Mouse (Mus musculus): ENCODE data around the gene Ldah. TPM values are rescaled to one million over a fixed set of nuclear protein-coding genes. Genes with fewer than 3 reads are reported as not detected.

The Ldah gene
- total RNA-seq, 4 experiments from 2014 or later: 8.4 to 10.2 (median 8.6) TPM

DNA sequence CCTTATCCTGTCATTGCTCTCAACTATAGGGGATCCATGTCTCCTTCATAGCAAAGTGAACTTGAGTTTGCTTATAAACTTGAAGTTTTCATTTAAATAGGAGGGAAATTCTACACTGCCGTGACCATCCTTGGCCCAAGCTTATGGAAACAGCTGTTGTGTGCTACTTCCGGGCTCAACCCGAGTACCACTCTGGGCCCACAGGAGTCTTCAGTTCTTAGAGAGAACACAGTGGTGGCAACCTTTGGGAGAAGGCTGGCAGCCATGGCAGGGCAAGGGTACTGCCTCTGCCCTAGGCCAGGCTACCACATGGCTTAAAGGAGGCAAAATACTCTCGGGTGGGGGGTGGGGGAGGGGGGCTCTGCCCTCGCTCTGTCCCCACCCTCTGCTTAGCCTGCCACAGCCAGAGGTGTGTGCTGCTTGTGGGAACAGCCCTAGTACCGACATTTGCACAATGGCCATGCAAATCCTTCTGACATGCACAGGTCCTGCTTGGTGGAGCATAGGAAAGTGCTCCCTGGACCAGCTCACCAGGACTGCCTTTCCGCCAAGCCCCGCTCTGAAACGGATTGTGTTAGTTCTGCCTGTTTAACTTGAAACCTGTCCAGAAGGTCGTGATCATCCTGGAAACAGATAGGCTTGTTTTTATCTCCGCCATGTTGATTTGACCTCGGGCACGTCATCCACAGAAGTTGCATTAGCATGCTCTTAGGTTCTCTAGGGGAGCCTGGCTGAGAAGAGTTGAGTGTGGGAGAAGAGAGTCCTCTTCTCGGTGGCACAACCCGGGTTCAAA, 73.5 kb downstream of the Ldah start:
- DNase-seq (ENCODE audit: low spot score in 2 of 2): no peak

DNA sequence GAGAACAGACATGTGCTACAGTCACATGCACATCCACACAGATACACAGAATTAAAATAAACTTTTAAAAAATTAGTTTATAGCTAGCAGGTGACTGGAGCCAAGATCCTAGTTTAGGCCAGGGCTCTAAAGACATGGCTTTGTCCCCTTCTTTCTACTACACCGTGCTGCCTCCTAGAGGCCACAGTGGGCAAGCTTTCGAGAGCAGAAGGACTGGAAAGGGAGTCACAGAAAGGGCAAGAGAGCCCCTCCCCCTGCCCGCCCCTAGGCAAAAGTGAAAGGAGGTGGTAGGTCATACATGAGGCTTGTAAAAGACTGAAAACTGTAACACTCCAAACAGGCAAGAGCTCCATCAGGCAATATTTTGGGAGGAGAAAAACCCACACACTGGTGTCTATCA, 80.1 kb downstream of the Ldah start:
- no peak for DNase-seq (ENCODE audit: low spot score in 2 of 2)

DNA sequence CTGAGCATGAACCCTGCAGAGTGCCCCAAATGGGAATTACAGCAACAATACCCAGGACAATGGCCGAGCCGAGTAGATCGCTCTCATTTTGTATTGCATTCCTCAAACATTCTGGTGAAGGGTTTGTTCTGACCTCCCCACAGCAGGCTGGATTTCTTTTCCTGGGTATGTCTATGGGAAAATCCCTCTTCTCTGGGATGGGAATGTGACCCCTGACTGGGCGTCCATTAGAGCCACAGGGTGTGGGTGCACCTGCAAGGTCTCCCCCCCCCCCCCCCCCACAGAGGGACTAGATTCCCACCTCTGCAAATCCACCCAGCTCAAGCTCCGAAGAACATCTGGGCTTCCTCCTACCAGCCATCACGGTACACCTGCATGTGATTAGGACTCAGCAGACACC, 81.2 kb downstream of the Ldah start:
- DNase-seq (ENCODE audit: low spot score in 2 of 2): no peak

DNA sequence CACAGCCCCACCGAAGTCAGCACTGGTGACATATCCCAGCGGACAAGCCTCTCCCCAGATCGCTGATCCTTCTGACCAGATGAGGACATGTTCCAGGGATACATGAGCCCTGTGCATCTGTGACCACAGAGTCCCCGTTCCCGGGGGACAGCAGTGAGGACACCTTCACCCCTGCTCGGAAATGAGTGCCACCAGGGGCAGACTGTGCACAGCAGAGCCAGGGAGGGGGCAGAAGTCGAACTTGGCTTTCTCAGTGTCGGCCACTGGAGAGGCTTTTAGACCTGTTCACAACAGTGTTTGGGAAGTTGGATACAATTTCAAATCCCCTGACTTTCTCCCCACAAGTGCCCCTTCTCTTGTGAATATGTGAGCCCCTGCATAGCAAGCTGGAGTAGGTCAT, 81.6 kb downstream of the Ldah start:
- no peak for DNase-seq (ENCODE audit: low spot score in 2 of 2)

DNA sequence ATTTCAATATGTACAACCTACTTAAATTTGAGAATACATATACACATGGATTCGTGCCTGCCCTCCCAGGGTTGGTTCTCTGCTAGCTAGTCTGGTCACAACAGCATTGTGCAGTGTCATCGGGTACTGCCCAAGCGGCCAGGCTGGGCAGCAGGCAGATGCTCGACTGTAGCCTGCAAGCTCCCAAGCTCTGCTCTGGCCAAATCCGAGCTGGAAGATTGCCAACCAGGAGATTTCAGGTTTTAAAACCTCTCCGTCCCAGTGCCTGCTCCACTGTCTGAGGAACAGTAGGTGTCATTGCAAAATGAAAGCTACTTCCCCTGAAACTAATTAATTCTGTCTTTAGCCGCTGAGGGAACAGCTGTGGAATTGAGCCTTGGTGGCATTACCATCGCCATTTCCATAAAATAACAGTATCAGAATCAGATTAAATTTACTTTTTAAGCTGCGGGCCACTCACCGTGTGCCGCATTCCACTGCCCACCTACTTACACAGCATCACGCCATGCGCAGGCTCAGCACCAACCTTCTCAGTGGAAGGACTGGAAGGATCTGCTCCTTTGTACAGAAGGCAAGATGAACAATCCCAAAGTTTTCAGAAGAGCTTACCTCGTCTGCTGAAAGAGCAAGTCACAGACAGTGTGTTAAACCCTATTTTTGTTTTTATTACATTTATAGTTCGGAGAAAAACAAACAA, 83.4 kb downstream of the Ldah start:
- no peak for DNase-seq (ENCODE audit: low spot score in 2 of 2)

DNA sequence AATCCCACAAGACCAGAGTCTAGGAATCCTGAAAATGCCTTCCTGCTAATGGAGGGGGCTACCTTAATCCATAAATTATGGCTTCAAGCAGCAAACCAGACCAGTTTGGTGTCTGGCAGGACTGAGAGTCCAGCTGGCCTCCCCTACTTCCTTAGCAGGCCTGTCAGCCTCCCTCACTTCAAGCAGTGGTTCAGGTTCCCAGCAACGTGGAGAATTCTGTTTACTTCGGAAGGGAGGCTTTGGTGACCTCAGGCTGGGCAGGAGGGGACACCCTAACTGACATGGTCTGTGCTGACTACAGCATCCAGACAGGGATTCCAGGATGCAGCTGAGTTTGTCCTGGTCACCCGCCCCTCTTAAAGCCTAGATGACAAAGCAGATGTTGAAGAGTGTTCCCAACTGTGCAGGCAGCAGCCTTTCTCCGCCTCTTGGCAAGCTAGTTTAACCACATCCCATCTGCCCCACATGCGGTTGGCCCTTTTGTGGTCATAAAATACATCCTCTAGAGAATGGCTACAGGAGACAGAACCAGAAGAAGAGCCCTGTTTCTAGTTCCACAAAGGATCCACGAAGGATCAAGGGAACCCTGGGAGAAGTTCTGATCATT, 87.5 kb downstream of the Ldah start:
- no peak for DNase-seq (ENCODE audit: low spot score in 2 of 2)

DNA sequence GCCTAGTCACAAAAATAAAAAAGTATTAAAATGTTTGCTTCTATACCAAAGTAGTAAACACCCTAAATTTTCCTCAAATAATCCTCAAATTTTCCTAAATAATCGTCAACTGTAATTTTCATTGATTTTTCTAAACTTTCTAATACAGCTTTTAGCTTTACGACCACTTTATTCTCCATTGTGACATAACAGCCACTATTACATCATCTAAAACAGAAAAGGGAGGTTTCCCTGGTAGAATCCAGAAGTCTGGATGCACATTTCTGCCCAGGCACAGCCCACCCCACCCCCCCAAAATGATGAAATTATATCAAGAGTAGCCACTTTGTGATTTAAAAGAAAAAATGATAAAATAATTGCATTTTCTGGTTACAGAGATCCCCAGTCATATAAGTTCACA, 88.2 kb downstream of the Ldah start:
- DNase-seq (ENCODE audit: low spot score in 2 of 2): no peak

DNA sequence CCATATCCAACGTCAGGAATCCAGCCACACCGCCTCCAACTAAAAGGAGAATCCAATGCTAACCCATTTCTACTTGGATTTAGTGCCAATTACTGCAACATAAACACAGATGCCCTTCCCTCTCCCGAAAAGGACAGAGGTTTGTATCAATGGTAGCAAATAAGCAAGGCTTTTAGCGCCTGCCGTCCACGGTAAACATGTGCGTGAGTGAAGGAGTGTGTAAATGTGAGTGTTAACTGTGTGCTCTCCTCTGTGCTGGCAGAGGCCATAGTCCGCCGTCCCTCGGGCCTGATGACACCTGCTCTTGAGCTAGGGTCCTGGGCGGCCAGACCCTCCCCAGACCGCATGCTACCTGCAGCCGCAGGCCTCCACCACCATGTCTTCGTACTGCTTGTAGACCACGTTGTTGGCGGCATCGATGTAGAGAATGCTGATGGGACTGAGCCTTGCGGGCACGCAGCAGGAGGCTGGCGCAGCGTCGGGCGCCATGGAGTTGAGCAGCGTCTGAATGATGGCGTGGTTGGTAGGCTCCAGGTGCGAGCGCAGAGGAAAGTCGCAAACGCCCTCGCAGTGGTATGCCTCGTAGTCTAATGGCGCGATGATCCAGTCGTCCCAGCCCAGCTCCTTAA, 89.8 kb downstream of the Ldah start:
- DNase-seq (ENCODE audit: low spot score in 2 of 2): no peak

DNA sequence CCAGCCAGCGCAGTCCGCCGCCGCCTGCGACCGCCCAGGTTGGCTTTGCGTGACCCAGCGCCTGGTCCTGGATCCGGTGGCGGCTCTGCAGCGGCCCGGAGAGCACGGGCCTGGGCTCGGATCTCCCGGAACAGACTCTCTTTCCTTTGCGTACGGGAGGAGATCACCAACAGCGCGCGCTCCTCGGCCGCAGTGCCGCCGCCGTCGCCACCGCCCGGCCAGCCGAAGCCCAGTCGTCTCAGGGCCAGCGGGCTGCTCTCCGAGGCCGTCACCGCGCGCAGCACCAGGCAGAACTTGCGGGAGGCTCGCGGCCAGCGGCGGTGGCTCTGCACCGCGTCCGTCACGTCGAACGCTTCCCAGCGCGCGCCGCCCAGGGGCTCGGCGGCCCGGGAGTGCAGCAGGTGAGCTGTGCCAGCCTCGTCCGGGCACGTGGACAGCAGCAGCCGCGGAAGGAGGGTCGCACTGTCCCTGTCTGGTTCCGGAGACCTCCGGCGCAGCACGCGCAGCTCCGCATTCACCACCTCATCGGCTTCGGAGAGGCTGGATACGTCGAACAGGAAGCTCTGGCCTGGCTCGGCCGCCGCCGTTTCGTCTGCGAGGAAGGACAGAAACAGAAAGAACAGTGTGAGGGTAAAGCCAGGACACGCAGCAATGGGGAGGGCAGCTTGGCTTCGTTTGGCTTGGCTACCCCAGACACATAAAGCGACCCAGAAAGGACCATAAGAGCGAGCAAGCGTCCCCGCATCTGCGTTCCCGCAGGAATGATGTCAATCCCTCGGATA, 90.6 kb downstream of the Ldah start:
- no peak for DNase-seq (ENCODE audit: low spot score in 2 of 2)

DNA sequence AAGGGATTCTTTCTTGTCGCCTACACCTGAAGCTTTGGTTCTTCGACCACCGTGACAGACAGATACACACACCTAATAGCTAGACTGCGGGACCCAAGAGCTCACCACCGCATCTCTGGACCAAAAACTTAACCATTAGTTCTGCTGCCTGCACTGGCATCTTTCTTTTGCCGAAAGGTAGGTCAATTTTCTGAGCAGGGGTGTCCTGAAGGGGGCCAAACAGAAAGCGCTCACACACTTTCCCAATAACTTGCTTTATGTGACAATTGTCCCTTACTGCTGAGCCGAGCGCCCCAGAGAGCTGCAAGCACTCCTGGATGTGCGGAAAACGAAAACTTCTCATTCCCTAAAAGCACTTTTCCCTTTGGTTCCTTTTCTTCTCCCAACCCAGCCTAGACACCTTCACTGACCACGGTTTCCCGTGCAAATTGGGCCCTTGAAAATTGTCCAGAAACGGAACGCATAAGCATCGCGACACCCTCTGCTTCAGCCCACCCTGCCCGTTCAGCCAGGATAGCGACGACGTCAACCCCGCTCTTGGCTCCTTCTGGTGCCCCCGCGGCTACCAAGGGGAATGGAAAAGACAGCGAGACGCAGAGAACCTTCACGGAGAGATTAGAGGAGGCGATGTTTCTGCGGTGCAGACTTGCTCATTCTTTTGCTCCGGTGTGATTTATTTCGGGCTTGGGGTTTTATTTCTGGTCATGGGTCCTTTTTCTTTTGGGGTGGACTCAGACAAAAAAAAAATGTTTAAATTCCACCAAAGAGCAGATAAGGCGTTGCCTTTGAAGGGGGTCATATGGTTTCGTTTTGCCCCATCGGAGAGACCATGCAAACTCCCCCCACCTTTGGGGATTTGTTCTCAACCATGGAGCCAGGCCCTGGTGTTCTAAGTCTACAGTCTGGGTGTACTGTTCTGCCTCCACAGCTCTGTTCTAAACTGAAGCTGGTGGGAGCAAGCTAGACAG, 91.5 kb downstream of the Ldah start:
- DNase-seq (ENCODE audit: low spot score in 2 of 2): no peak

DNA sequence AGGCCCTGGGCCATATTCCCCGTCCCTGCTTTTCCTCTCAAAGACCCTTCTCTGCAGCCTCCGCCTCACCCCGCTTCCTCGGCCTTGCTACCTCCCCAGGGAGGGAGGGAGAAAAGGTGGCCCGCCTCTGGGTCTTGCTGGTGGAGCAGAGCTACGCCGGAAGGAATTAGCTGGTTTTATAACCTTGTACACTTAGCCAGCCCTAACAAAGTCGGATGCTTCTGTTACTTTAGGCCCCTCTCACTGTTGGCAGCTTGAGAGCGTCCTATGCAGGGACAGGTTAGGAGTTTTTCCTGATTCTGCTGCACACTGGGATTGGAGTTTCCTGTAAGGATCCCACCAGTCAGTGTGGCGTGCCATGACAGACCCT, 92.2 kb downstream of the Ldah start:
- no peak for DNase-seq (ENCODE audit: low spot score in 2 of 2)

DNA sequence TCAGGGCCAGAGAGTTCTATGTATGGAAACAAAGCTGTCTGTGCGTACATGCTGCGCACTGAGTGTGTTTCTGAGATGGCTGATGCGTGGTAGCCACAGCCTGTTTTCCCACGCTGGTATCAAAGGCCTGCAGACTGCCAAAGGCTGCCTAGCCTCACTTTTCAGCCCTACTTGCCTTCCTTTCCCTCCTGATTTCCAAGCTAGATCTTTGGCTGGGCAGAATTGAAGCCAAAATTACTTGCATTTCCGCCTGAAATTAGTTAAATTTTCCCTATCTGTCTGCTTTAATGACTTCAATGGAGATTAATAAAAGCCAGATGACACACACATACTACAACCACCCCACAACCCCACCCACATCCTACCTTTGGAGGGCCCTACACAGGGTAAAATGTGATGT, 92.6 kb downstream of the Ldah start:
- DNase-seq (ENCODE audit: low spot score in 2 of 2): no peak

DNA sequence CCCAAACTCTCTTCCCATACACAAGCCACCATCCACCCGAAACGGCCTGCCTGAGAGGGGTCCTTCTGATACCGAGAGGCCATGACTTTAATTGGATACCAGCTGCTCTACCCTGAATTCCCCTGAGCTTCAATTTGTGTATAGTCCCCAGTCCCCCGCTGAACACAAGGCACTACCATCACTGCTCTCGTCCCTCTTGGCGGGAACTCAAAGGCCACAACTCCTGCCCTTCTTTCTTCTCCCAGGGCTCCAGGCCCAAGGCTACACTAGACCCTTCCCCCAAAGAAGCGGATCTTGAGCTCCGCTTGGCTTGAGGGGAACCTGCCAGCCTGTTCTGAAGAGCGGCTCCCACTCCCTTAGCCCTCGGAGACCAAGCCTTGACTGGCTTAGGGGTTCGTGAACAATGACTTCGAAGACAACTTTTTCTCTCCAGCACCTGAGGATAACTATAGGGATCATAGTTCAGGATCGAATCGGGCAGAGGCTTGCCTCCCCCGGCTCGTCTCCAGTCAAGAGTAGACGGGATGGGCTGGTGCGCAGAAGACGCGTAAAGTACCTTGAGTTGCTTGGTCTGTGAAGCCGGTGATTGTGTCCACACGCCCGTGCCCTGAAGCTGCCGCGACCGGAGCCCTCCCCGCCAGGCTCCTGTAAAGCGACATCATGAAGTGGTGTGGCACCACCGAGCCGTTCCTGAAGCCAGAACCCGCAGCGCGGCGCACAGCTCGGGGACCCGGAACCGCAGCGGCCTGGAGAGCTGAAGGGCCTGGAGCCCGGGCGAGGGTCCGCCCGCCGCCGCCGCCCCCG, 93.3 kb downstream of the Ldah start:
- no peak for DNase-seq (ENCODE audit: low spot score in 2 of 2)

DNA sequence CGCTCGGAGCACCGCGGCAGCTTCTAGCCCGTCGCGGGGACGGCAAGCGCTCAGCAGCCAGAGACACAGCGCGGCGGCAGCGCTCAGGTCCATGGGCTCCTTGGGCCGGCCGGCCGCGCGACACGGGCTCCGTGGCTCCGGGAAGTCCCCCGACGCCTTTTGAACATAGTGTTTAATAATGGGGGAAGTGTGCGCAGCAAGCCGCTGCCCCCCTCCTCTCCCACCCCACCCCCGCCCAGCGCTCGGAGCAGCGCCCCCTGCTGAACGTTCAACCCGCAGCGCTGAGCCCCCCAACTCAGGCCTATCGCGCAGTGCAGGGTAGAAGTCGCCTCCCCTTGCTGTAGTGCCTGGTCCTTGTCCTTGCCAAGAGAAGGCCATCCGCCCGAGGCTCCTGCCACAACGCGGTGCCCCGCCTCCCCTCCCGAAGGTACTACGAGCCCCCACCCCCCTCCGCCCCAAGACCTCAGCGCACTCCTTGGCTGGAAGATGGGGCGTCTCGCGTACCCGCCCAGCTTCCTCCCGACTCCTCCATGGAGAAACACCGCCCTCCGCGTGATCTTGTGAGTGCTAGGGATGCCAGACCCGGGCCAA, 94.0 kb downstream of the Ldah start, which contains the start of gene Gdf7:
Gene Gdf7, minus strand, starts transcription at position 114 of the 591 bp plus-strand sequence.
- DNase-seq (ENCODE audit: low spot score in 2 of 2): no peak

DNA sequence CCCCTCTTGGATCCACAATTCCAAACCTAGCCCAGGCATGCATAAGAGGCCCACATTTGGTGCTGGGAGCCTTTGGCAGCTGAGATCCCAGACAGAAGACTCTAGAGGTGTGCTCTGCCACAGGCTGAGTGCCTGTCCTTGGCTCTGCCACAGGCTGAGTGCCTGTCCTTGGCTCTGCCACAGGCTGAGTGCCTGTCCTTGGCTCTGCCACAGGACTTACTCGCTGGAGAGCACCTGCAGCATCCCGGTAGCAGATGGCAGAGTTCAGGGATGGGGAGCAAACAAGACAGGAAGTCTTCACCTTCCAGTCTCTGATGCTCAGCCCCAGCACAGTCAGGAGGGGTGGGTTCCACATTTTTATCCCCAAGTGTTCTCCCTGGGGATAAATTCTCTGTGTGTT, 97.4 kb downstream of the Ldah start:
- DNase-seq (ENCODE audit: low spot score in 2 of 2): no peak

DNA sequence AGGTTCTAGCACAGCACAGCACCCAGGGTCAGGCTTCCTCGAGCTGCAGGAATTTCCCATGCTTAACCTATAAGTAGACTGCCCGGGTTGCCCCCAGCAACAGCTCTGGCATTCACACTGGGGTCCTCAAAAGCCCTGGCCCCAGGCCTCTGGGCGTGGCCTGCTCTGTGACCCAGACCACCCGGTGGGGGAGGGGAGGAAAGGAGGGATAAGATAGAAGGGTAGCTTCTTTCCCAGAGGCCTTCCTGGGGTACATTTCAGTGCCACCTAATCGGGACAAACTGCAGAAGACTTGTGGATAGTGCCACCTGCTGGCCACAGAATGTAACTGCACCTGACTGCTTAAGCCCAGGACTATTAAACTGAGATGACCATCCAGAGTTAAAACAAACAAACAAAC, 98.5 kb downstream of the Ldah start:
- DNase-seq (ENCODE audit: low spot score in 2 of 2): peak in 1 of 2 experiments; percentile 33

DNA sequence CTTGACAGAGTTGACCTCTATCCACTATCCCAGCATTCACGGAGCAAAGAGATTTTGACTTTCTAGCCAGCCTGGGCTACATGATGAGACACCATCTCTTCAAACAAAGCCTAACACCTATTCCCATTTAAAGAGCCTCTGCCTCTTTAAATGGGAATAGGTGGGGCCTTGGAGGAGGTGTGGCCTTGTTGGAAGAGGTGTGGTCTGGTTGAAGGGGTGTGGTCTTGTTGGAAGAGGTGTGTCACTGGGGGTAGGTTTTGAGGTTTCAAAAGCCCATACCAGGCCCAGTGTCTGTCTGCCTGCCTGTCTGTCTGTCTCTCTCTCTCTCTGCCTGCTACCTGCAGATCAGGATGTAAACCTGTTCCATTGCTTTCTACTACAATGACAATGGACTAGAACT, 99.0 kb downstream of the Ldah start:
- DNase-seq (ENCODE audit: low spot score in 2 of 2): no peak

DNA sequence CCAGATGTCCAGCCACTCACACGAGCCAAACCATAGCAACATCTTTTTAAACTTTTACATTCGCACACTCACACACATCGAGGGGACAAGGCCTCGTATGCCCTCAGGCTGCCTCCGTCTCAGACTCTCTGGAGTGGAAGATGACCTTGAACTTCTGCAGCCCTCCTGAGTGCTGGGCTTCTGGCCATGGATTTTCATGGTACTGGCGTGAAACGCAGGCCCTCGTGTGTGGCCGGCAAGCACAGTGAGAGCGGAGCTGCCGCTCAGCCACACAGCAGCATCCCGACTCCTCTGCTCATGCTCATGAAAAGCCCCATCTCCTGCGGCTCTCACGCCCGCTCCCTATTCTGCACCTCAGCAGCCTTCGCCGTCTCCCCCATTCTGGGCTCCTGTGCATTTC, 103.1 kb downstream of the Ldah start:
- no peak for DNase-seq (ENCODE audit: low spot score in 2 of 2)

DNA sequence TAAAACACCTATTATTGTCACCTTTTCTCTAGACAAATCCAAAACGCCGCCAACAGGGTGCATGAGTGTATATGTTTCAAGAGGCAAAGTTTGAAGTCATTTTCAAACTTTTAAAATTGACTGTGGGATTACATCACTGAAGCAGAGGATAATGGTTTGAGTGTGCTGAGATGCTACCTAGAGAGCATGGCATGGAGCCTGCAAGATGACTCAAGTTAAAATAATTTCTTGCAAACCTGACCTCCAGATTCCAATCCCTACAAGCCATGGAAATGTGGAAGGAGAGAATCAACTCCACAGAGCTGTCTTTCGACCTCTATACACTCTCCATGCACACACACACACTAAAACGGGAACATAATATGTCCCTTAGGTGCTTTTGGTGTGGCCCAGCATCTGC, 104.4 kb downstream of the Ldah start:
- no peak for DNase-seq (ENCODE audit: low spot score in 2 of 2)
